Mouse (Mus musculus) liver, embryonic 11.5 days (tissue): Measurements from ENCODE around the gene Nudt3. TPM values are rescaled to one million over a fixed set of nuclear protein-coding genes. Genes with fewer than 3 reads are reported as not detected.

Source experiments
- ATAC-seq: fragments of 200-750 bp; cut with Nextera tagmentation; replicated peaks from 2 replicates; pipeline ENCODE4 v1.8.0; 2017; ENCODE audit warnings: moderate number of reproducible peaks, mild to moderate bottlenecking, moderate TSS enrichment, moderate library complexity; ENCODE audit not compliant: low FRiP score
- DNase-seq: peaks from one replicate; pipeline ENCODE4 v3.0.0-alpha.2; 2017; ENCODE audit warnings: low spot score
- H3K27ac ChIP-seq: fragments of 300-500 bp; sonication (generic); 2 replicates; pipeline ENCODE4 v1.5.1; 2014; ENCODE audit warnings: mild to moderate bottlenecking, low read depth, low read length, control low read depth
- H3K27me3 ChIP-seq: fragments of 300-500 bp; sonication (generic); replicated peaks from 2 replicates; pipeline ENCODE4 v1.6.1; 2014; ENCODE audit warnings: low read length, mixed read lengths; ENCODE audit not compliant: control insufficient read depth, insufficient read depth
- H3K36me3 ChIP-seq: fragments of 300-500 bp; sonication (generic); 2 replicates; pipeline ENCODE4 v1.6.1; 2014; ENCODE audit warnings: mild to moderate bottlenecking, low read length, moderate library complexity, mixed read lengths; ENCODE audit not compliant: control insufficient read depth, insufficient read depth
- H3K4me1 ChIP-seq: fragments of 300-500 bp; sonication (generic); replicated peaks from 2 replicates; pipeline ENCODE4 v1.6.1; 2014; ENCODE audit warnings: low read length, mixed read lengths; ENCODE audit not compliant: control insufficient read depth, insufficient read depth
- H3K4me2 ChIP-seq: fragments of 300-500 bp; sonication (generic); 2 replicates; pipeline ENCODE4 v1.6.1; 2014; ENCODE audit warnings: mild to moderate bottlenecking, control low read depth, moderate library complexity
- H3K4me3 ChIP-seq: fragments of 300-500 bp; sonication (generic); 2 replicates; pipeline ENCODE4 v1.5.1; 2014; ENCODE audit warnings: low read depth, low read length, control low read depth
- H3K9ac ChIP-seq: fragments of 300-500 bp; sonication (generic); 2 replicates; pipeline ENCODE4 v1.6.1; 2014; ENCODE audit warnings: low read depth, low read length, control low read depth
- H3K9me3 ChIP-seq: fragments of 300-500 bp; sonication (generic); 2 replicates; pipeline ENCODE4 v1.6.1; 2016; ENCODE audit warnings: low read length, inconsistent platforms, mixed read lengths; ENCODE audit not compliant: control insufficient read depth
- WGBS: fragments of 180-500 bp; shearing (Covaris S2); extraction: QIAGEN DNeasy Blood & Tissue Kit; methylation state at CpG from one replicate; pipeline ENCODE4 v1.1.7; 2014; 5-methylcytosine and 5-hydroxymethylcytosine counted together
- polyA plus RNA-seq: library from polyadenylated mRNA; unstranded; fragments of >200 nt; fragmentation: Nextera tagmentation; extraction: Ambion mirVana; gene quantifications from 2 replicates; pipeline ENCODE4 v1.2.1, GENCODE M21; 2014

Gene Nudt3
- polyA plus RNA-seq, 1 experiment from 2014 or later = 26.1 TPM

DNA sequence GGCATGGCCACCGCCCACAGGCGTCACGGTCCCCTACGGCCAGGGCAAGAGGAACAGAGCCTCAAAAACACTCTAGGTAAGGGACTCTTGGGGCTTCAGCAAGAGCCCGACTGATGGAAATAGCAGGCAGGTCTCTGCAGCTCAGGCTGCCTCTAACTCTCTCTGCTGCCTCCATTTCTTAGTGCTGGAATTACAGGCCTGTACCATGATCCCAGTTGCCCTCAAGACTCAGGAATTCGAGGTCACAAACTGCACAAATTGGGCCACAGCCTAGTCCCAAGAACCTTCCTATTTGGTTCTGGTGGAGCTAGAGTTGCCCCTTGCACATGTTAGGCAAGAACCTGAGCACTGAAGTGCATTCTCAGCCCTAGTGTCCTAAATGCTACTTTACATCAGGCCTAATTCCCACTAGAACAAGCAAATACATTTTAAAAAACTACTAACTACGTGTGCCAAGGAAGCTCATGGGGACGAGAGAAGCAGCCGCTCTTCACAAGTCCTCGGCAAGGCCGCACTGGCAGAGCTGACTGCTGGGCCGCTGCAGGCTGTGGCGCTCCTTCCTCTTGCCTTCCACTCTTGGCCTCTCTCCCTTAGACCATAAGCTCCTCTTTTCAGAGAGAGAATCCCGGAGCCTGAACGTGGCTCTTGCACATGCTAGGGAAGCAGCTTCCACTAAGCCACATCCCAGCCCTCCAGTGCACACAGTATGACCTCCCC, 27.5 kb downstream of the Nudt3 start:
- ATAC-seq (no peak), DNase-seq (no peak)
- H3K4me3 ChIP-seq = no peak overlapping the region
- H3K9me3 ChIP-seq = no peaks in the 10 kb centered on the region
- H3K27me3 ChIP-seq = no peaks in the 10 kb centered on the region
- H3K4me1 ChIP-seq = peaks cover 3% of the 10 kb centered on the region; the same call in 1 of the 2 replicates
- peaks cover 23% of the 10 kb centered on the region for H3K36me3 ChIP-seq
- WGBS = 86% methylated on average over 15 of the region's 15 CpGs
- no peak overlapping the region for H3K9ac ChIP-seq
- H3K27ac ChIP-seq = no peak overlapping the region
- H3K4me2 ChIP-seq = no peak overlapping the region

DNA sequence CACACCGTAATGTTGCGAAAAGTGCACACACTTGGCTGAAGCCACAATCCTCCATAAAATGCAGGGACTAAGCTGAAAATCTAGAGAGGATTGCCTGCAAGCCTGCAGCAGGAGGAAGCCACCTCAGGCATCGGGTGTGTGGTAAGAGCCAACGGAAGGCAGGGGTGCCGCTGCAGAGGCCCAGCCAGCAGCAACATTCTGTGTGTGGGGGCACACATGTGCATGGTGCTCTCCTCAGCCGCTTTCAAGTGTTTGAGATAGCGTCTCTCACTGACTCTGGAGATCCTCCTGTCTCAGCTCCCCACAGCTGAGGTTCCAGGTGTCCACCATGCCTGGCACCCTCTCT, 30.8 kb downstream of the Nudt3 start:
- DNase-seq = no peak
- no peaks in the 10 kb centered on the region for H3K9me3 ChIP-seq
- H3K36me3 ChIP-seq = peaks cover 23% of the 10 kb centered on the region
- H3K9ac ChIP-seq = no peak overlapping the region
- H3K4me3 ChIP-seq = no peak overlapping the region
- no peak overlapping the region for H3K4me2 ChIP-seq
- H3K27ac ChIP-seq = no peak overlapping the region
- WGBS = 84% methylated on average over 7 of the region's 7 CpGs
- H3K4me1 ChIP-seq = peaks cover 21% of the 10 kb centered on the region
- no peaks in the 10 kb centered on the region for H3K27me3 ChIP-seq
- no peak for ATAC-seq

DNA sequence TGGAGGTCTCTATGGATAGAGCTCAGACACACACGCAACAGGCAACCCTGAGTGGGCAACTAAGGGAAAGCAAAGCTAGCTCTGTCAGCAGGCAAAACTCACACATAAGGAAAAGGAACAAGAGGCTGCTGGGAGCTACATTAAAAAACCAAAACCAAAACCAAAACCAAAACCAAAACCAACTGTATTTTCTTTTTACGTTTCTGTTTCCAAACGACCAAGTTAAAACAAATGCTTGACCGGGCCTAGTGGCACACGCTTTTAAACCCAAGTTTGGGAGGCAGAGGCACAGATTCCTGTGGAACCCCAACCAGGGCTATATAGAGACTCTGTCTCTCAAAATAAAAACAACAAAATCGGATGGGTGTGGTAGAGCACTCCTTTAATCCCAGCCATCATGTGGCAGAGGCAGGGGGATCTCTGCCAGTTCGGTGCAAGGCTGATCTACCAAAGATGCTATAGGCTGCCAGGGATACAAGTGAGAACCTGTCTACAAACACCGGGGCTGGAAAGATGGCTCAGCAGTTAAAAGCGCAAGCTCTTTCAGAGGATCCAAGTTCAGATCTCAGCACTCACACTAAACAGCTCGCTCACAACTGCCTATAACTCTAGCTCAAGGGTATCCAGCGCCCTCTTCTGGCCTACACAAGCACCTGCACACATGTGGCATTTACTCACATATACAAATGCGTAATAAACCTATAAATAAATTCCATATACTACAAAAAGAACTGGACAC, 31.3 kb downstream of the Nudt3 start:
- no peak overlapping the region for H3K27ac ChIP-seq

GRCm38 (mm10) chr17:27588231-27588630, 35.1 kb downstream of the Nudt3 start:
- 32% methylated on average over 8 of the region's 8 CpGs for WGBS
- no peak overlapping the region; the same call in 1 of the 2 replicates for H3K4me2 ChIP-seq

More for the DNA sequence above, 31.3 kb downstream of the Nudt3 start:
- Histone ChIP-seq H3K4me2 (no peak overlapping the region), H3K27me3 (no peaks in the 10 kb centered on the region), H3K4me1 (peaks cover 26% of the 10 kb centered on the region), H3K4me3 (no peak overlapping the region), H3K36me3 (peaks cover 26% of the 10 kb centered on the region), H3K9ac (no peak overlapping the region), H3K9me3 (no peaks in the 10 kb centered on the region)
- WGBS = 83% methylated on average over 12 of the region's 12 CpGs
- DNase-seq = no peak
- no peak for ATAC-seq

DNA sequence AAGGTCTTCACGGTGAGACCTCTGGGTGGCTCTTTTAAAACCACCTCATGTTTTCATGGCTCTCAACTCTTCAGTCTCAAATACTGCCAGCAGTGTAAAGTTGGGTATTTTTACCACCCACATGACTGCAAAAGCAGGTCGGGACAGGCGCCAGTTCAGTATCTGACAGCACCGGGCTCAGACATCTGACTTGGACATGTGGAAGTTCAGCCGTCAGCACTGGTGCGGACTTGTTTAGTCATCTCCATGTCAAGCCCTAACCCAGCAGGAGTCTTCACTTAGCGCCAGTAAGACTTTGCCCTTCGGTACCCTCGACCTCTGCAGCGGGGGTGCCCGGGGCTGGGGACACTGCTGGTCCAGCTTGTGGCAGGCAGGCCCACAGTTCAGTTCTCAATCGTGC, 36.0 kb downstream of the Nudt3 start:
- no peaks in the 10 kb centered on the region for H3K9me3 ChIP-seq
- no peak overlapping the region for H3K4me2 ChIP-seq
- H3K9ac ChIP-seq = no peak overlapping the region
- peaks cover 12% of the 10 kb centered on the region; the same call in 1 of the 2 replicates for H3K36me3 ChIP-seq
- H3K27me3 ChIP-seq = no peaks in the 10 kb centered on the region
- no peak overlapping the region for H3K4me3 ChIP-seq
- ATAC-seq (no peak), DNase-seq (no peak)
- peak overlapping the region; percentile 23; the same call in 1 of the 2 replicates for H3K27ac ChIP-seq
- 65% methylated on average over 12 of the region's 12 CpGs for WGBS
- H3K4me1 ChIP-seq = peaks cover 43% of the 10 kb centered on the region

More at GRCm38 (mm10) chr17:27588231-27588630, 35.1 kb downstream of the Nudt3 start:
- Histone ChIP-seq H3K9me3 (no peaks in the 10 kb centered on the region), H3K4me3 (no peak overlapping the region), H3K9ac (peak overlapping the region; percentile 30; the same call in 1 of the 2 replicates), H3K4me1 (peaks cover 36% of the 10 kb centered on the region), H3K27ac (peak overlapping the region; percentile 56; the same call in 1 of the 2 replicates), H3K36me3 (peaks cover 14% of the 10 kb centered on the region), H3K27me3 (no peaks in the 10 kb centered on the region)
- no peak for DNase-seq
- no peak for ATAC-seq

DNA sequence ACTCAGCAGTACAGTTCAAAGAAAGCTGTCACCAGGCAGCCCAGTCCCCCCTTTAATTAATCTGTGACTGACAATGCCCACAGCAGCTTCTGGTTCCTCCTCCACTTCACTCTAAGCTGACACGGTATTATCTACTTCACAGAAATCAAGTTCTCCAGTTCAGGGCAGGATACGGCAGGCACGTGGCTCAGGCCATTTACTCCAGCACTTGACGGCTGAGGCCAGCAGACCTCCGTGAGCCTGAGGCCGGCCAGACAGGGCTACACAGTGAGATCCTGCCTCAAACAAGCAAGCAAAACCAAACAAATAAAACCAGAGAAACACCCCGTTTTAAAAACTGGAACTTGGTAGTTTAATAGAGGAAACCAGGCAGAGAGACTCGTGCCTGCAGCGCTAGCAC, 36.6 kb downstream of the Nudt3 start:
- Histone ChIP-seq H3K4me3 (no peak overlapping the region), H3K4me2 (no peak overlapping the region), H3K27me3 (no peaks in the 10 kb centered on the region), H3K4me1 (peaks cover 43% of the 10 kb centered on the region), H3K9ac (no peak overlapping the region), H3K27ac (no peak overlapping the region), H3K36me3 (peaks cover 15% of the 10 kb centered on the region; the same call in 1 of the 2 replicates), H3K9me3 (no peaks in the 10 kb centered on the region)
- 46% methylated on average over 9 of the region's 9 CpGs for WGBS
- no peak for ATAC-seq
- no peak for DNase-seq

GRCm38 (mm10) chr17:27583185-27583894, 40.0 kb downstream of the Nudt3 start:
- Histone ChIP-seq H3K36me3 (peaks cover 37% of the 10 kb centered on the region), H3K4me1 (peaks cover 44% of the 10 kb centered on the region), H3K27me3 (no peaks in the 10 kb centered on the region), H3K9me3 (no peaks in the 10 kb centered on the region), H3K4me3 (no peak overlapping the region), H3K4me2 (no peak overlapping the region), H3K27ac (peak overlapping the region; percentile 34; the same call in 1 of the 2 replicates), H3K9ac (peak overlapping the region; percentile 8; the same call in 1 of the 2 replicates)
- ATAC-seq (peak; percentile 77), DNase-seq (no peak)
- WGBS = 68% methylated on average over 13 of the region's 13 CpGs

- H3K4me2 ChIP-seq = no peak overlapping the region
- no peak overlapping the region for H3K4me3 ChIP-seq
- 63% methylated on average over 20 of the region's 20 CpGs for WGBS
- H3K9ac ChIP-seq = no peak overlapping the region
- no peaks in the 10 kb centered on the region for H3K9me3 ChIP-seq
- ATAC-seq (peak; percentile 56), DNase-seq (no peak)
- H3K36me3 ChIP-seq = peaks cover 31% of the 10 kb centered on the region
- H3K27ac ChIP-seq = no peak overlapping the region
- no peaks in the 10 kb centered on the region for H3K27me3 ChIP-seq
- H3K4me1 ChIP-seq = peaks cover 28% of the 10 kb centered on the region
These were observed 42.8 kb downstream of the Nudt3 start for GRCm38 (mm10) chr17:27580392-27581068.
